Mouse (Mus musculus) ES-E14 (cell line): ENCODE measurements around the gene Clstn3.
A peak's percentile ranks its signal among the peaks of the same experiment; 100 is the strongest.

Source experiments
- CHD2 ChIP-seq: IDR thresholded peaks from 2 replicates; pipeline ENCODE4 v1.6.1; 2014; ENCODE audit warnings: mild to moderate bottlenecking, low read depth, low read length, inconsistent platforms
- HCFC1 ChIP-seq: IDR thresholded peaks from 2 replicates; pipeline ENCODE4 v1.6.1; 2012; ENCODE audit warnings: low read length, inconsistent platforms, borderline replicate concordance; ENCODE audit not compliant: insufficient read depth
- ZNF384 ChIP-seq: IDR thresholded peaks from 2 replicates; pipeline ENCODE4 v1.6.1; 2012; ENCODE audit warnings: low read depth, low read length, inconsistent platforms

DNA sequence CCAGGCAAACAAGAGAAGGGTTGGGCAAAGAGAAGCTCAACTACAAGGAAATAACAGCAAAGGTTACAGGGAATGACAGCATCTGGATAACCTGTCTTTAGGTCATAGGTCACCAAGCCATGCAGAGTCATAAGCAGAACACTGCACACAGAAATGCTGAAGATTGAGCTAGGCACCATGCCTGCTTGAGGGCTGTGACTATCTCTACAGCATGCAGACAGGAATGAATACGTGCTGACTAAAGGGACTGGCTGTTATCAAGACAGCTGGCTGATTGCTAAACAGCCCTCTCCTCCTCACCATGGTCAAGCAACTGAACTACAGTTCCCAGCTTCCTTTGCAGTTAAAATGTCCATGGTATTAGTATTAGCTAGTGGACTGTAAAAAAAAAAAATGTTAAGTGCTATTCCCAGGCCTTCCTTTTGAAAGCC lies 40.5 kb downstream of the Clstn3 start:
- no peak for TF ChIP-seq ZNF384
- TF ChIP-seq CHD2: no peak
- 0 out of 2 replicates have a peak, but pooled peaks have one; percentile 41 for TF ChIP-seq HCFC1
